Mouse (Mus musculus): ENCODE data around the gene Ptpn7.

Ptpn7 gene

DNA sequence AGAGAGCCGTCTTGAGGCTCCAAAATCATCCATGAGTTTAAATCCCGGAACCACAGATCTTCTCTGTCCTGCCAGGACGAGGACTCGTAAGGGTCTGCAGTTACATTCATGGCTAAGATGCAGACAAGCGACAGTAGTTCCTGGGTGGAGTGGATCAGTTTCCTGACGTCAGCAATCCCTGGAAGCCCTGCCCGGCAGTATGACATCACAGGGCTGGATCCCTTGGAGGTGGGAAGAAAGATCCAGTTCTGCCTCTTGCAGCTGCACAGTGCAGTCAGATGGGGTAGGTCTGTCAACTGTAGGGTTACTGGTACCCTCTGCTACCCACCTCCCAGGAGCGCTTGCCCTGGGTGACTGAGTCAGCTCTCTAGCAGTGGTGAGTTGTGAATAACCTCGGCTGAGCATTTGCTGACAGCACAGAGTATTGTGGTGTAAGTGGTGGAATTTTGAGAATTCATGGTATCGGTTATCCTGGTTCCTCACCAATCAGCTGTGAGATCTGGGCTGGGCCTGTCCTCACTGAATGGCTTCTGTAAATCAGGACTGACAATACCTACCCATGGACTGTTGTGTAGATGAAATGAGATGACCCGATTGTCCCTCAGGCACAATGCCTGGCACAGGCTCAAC lies 51.6 kb downstream of the Ptpn7 start:
- no peak for TF ChIP-seq GATA4 (IDR thresholded peaks at IDR 0.05; ENCODE audit: insufficient replicate concordance, low read length)

- no peak for TF ChIP-seq GATA4 (IDR thresholded peaks at IDR 0.05; ENCODE audit: insufficient replicate concordance, low read length)
Measured at GRCm38 (mm10) chr1:135185936-135186335, 53.4 kb downstream of the Ptpn7 start.

DNA sequence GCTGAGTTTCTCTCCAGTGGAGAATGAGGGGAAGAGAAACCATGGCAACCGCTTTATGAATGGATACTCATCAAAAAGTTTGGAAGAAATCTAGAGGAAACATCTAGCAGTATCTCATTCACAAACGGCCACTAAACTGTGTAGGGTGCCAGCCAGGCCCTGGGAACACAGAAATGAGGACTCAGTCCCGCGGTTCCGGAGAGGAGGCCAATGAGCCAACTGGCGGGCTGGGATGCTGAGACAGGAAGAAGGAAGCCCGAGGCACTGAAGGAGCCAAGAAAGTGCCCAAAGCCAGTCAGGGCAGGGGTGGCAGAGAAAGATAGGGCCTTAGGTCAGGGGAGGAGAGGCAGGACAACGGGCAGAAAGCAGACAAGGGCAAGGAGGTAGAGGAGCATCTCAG lies 53.9 kb downstream of the Ptpn7 start:
- no peak for TF ChIP-seq GATA4 (IDR thresholded peaks at IDR 0.05; ENCODE audit: insufficient replicate concordance, low read length)

DNA sequence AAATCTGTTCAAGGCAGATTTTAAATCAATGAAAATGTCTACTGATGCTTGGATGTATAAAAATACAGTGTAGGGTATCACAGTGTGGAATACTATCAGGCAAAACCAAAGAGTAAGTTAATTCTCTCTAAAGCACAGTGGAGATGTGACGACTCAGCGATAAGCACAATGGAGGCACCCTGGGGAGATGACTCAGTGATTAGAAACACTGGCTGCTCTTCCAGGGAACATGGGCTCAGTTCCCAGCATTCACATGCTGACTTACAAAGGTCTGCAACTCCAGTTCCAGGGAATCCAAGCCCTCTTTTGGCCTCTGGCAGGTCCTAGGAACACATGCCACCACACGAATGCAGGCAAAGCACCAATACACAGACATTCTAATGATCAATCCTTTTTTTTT lies 55.7 kb downstream of the Ptpn7 start:
- no peak for TF ChIP-seq GATA4 (IDR thresholded peaks at IDR 0.05; ENCODE audit: insufficient replicate concordance, low read length)

DNA sequence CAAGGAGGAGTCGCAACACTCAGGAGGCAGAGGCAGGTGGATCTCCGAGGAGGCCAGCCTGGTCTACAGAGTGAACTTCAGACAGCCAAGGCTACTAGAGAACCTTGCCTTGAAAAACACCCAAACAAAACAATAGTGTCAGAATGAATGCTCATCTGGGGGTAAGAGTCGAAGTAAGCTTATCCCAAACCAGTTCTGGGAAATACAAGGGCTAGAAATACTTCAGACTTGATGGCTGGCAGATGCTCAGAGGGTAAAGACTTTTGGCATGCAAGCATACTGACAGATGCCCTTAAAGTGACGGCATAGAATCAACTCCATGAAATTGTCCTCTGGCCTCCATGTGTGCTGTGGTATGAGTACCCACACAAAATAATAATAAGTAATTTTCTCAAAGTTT lies 56.7 kb downstream of the Ptpn7 start:
- TF ChIP-seq GATA4 (IDR thresholded peaks at IDR 0.05; ENCODE audit: insufficient replicate concordance, low read length): no peak

All from liver, adult (tissue).